Mouse (Mus musculus): ENCODE data around the gene Kbtbd7. TPM values are rescaled to one million over a fixed set of nuclear protein-coding genes. Genes with fewer than 3 reads are reported as not detected.

The Kbtbd7 gene
- 10 to 100 TPM; 12.3 to 14.2 TPM for total RNA-seq (2023)

DNA sequence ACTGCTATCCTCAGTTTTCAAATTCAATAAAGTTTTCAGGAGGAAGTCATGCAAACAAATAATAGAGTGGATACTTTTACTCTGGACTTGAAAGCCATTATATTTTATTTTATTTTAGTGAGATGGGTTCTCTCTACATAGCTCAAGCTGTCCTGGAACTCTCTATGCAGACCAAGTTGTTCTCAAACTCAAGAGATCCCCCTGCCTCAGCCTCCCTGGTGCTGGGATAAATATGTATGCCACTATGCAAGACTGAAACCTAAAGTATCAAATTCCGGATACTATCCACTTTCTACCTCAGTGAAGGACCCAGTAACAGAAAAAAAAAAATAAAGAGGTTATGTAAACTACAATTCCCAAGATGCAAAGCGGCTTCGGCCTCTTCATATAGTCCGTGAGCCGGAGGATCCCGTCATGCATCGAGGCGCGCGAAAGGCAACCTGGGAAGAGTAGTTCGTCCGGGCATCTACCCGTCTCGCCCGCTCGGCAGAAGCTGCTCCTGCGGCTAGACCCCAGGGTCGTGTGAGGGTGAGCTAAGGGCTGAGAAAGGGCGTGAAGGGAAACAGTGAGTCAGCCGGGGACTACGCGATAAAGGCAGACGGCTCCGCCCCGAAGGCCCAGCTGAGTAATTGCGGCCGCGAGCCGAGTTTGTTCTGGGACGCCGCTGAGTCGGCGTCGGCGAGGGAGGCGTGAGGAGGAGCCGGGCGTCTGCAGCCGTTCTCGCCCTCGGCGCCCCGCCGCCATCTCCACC, at the start of gene Kbtbd7:
Gene Kbtbd7 (plus strand): TSS at position 533 of the 751 bp plus-strand sequence.

DNA sequence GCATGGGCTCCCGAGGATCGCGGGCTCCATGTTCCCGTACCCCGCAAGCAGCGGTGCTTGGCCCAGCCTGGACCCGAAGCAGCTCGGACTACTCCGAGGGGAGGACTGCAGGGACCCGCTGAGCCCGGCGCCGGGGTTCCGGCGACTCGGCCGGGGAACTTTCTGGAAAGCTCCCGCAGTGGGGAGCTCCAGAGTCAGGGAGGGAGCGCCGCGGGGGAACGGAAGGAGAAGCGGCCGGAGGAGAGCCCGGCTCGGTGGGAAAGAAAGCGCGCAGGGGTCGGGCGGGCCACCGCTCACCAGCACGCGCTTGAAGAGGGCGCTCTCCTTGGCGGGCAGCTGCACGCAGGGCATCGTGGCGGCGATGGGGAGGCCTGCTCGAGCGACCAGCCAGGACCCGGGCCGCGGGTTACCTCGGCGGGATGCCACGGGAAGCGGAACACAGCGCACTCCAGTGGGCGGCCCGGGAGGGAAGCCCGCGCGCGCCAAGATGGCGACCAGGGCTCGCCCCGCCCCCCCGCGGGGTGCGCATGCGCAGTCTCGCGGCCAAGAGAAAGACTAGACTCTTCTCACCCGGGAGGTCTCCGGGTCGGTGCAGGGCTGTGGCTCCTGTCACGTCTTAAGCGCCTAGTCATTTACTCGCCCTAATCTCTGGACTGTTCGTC, 35.9 kb upstream of the Kbtbd7 start, which contains the start of gene Naa16:
Gene Naa16 (minus strand): TSS at position 514 of the 662 bp plus-strand sequence.

DNA sequence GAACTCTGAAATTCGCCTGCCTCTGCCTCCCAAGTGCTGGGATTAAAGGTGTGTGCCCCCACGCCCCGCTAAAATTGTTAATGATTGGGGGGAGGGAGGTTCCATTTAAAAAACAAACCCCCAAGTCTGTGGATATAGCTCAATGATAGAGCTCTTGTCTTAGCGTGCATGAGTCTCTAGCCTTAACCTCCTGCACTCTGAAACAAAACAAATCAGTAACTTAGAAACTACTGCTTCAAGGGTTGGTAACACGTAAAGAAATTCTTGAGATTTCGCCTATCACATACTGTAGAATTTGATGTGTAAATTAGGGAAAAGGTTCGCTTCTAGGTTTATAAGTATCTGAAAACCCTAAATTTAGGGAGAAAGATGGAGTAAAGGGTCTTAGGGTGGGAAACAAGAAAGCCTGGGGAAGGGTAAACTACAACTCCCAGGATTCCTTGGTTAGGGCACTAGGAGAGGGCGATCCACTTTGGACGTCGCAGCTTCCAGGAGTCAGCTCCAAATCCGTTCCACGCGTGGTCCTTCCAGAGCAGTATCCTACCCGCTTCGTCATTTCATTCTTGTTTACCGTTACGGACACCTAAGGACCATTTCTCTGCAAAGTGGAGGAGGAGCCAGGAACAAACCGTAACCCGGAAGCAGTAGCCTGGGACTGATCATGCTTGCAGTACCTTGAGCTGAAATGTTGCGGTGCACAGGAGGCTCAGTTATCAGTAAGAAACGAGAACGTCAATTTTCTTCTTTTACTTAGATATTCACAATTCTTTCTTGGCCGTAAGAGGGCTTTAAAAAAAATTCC, 28.8 kb upstream of the Kbtbd7 start, which contains the start of gene Mtrf1:
Gene Mtrf1 (plus strand): TSS at position 452 of the 802 bp plus-strand sequence.

DNA sequence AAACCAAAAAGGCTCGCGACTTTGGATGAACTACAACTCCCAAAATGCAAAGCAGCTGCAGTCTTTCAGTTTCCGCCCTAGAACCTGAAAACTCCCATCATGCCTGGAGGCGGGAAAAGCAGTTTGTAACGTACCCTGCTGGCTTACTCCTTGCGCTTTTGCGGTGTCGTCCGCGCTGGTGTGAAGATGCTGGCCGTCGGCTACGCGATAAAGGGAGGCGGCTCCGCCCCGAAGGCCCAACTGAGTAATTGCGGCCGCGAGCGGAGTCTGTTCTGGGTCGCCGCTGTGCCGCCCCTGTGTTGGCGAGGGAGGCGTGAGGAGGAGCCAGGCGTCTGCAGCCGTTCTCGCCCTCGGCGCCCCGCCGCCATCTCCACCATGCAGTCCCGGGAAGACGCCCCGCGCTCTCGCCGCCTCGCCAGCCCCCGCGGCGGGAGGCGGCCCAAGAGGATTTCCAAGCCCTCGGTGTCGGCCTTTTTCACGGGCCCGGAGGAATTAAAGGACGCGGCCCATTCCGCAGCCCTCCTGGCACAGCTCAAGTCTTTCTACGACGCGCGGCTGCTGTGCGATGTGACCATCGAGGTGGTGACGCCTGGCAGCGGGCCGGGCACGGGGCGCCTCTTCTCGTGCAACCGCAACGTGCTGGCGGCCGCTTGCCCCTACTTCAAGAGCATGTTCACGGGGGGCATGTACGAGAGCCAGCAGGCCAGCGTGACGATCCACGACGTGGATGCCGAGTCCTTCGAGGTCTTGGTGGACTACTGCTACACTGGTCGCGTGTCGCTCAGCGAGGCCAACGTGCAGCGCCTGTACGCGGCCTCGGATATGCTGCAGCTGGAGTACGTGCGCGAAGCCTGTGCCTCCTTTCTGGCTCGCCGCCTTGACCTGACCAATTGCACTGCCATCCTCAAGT, 25.6 kb downstream of the Kbtbd7 start, which contains the start of gene Kbtbd6:
Gene Kbtbd6 (plus strand): TSS at position 155 of the 910 bp plus-strand sequence.

Other genes starting within 250 kb of the Kbtbd7 start
- gene Zfp957, start 179.1 kb upstream of the Kbtbd7 start, total RNA-seq (2023): not detected
- 10 to 100 TPM; 78.1 to 84.1 TPM for gene Rgcc, start 124.9 kb upstream of the Kbtbd7 start, total RNA-seq (2023)
- gene Naa16, start 35.7 kb upstream of the Kbtbd7 start, total RNA-seq (2023): 10 to 100 TPM; 46.8 to 48.9 TPM
- gene Mtrf1, start 28.7 kb upstream of the Kbtbd7 start, total RNA-seq (2023): 1 to 10 TPM; 3.2 to 3.6 TPM
- under 1 TPM in 1 of 2 experiments, not detected in 1; 0.39 TPM for gene Kbtbd6, start 25.3 kb downstream of the Kbtbd7 start, total RNA-seq (2023)
- gene Elf1, start 54.7 kb downstream of the Kbtbd7 start, total RNA-seq (2023): 10 to 100 TPM; 78.8 to 80.3 TPM
- 10 to 100 TPM; 22.6 to 27.1 TPM for gene Wbp4, start 55.0 kb downstream of the Kbtbd7 start, total RNA-seq (2023)
- gene Sugt1, start 161.2 kb downstream of the Kbtbd7 start, total RNA-seq (2023): 10 to 100 TPM; 64.9 to 83.2 TPM
- not detected for gene Cnmd, start 235.7 kb downstream of the Kbtbd7 start, total RNA-seq (2023)